Mouse (Mus musculus) MEL (cell line): ENCODE measurements around the gene Smap2.

Experiments
- BHLHE40 ChIP-seq: IDR thresholded peaks from 2 replicates; pipeline ENCODE4 v1.6.1; 2012; ENCODE audit warnings: low read depth, mild to moderate bottlenecking, inconsistent platforms, low read length, improper control_type of control experiment, borderline replicate concordance
- CTCF ChIP-seq, 3 experiments: IDR thresholded peaks in 2 of 3; conservative IDR thresholded peaks in 1 of 3; 2 replicates each; pipeline ENCODE4 v1.5.1; 2011 to 2012; ENCODE audit warnings: low read length in 3 of 3, low read depth in 2 of 3, mild to moderate bottlenecking in 2 of 3, improper control_type of control experiment in 1 of 3, inconsistent platforms in 1 of 3, mixed read lengths in 1 of 3, moderate library complexity in 1 of 3; ENCODE audit not compliant: control insufficient read depth in 1 of 3, insufficient read depth in 1 of 3, poor library complexity in 1 of 3, severe bottlenecking in 1 of 3
- POLR2A ChIP-seq, 2 experiments: IDR thresholded peaks; 2 replicates each; pipeline ENCODE4 v1.6.1; 2011 to 2012; ENCODE audit warnings: low read length in 2 of 2, mild to moderate bottlenecking in 2 of 2, control low read depth in 1 of 2, improper control_type of control experiment in 1 of 2, low read depth in 1 of 2, moderate library complexity in 1 of 2; ENCODE audit not compliant: control insufficient read depth in 1 of 2, insufficient read depth in 1 of 2, poor library complexity in 1 of 2
- POLR2AphosphoS2 ChIP-seq: IDR thresholded peaks from 2 replicates; pipeline ENCODE4 v1.6.1; 2011; ENCODE audit warnings: low read length, improper control_type of control experiment
- ZMIZ1 ChIP-seq: IDR thresholded peaks from 2 replicates; pipeline ENCODE4 v1.6.1; 2012; ENCODE audit warnings: low read depth, mild to moderate bottlenecking, inconsistent platforms, low read length, improper control_type of control experiment, moderate library complexity
- ZNF384 ChIP-seq: IDR thresholded peaks from 2 replicates; pipeline ENCODE4 v1.6.1; 2012; ENCODE audit warnings: low read depth, mild to moderate bottlenecking, inconsistent platforms, low read length, improper control_type of control experiment

DNA sequence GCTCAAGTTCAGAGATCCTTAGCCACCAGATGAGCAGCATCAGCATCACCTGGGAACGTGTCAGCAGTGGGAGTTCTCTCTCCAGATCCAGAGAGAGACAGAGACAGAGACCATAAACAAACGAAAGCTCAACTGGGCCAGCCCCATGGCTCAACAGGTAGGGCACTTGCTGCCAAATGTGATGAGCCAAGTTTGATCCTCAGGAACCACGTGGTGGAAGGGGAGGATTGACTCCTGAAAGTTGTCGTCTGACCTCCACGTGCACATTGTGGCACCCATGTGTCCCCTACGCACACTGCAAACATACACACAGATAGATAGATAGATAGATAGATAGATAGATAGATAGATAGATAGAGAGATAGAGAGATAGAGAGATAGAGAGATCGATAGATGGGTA lies 6.4 kb upstream of the Smap2 start:
- TF ChIP-seq POLR2A (IDR thresholded peaks at IDR 0.05; ENCODE audit: control insufficient read depth in 1 of 2, insufficient read depth in 1 of 2, low read depth in 1 of 2, low read length in 2 of 2, poor library complexity in 1 of 2) (no peak), POLR2AphosphoS2 (no peak), ZMIZ1 (no peak), ZNF384 (no peak), CTCF (IDR thresholded peaks at IDR 0.05 in 2 of 3, conservative IDR thresholded peaks at IDR 0.05 in 1 of 3; ENCODE audit: control insufficient read depth in 1 of 3, insufficient read depth in 1 of 3, low read depth in 2 of 3, low read length in 3 of 3, poor library complexity in 1 of 3, severe bottlenecking in 1 of 3) (no peak), BHLHE40 (no peak)
